Mouse (Mus musculus) stomach, postnatal 0 days (tissue): Measurements from ENCODE around the gene Exog. TPM values are rescaled to one million over a fixed set of nuclear protein-coding genes. Genes with fewer than 3 reads are reported as not detected.

Source experiments
- ATAC-seq: fragments of 200-750 bp; cut with Nextera tagmentation; 2 replicates; pipeline ENCODE4 v1.8.0; 2017; ENCODE audit not compliant: low FRiP score, low TSS enrichment
- DNase-seq: peaks from one replicate; pipeline ENCODE4 v3.0.0-alpha.2; 2016; ENCODE audit warnings: low spot score
- H3K27ac ChIP-seq: fragments of 300-500 bp; sonication (generic); replicated peaks from 2 replicates; pipeline ENCODE4 v1.5.1; 2014; ENCODE audit warnings: mild to moderate bottlenecking, control low read depth
- H3K27me3 ChIP-seq: fragments of 300-500 bp; sonication (generic); 2 replicates; pipeline ENCODE4 v1.6.1; 2014; ENCODE audit warnings: low read length; ENCODE audit not compliant: control insufficient read depth, insufficient read depth
- H3K36me3 ChIP-seq: fragments of 300-500 bp; sonication (generic); 2 replicates; pipeline ENCODE4 v1.6.1; 2014; ENCODE audit warnings: low read length, mixed read lengths; ENCODE audit not compliant: control insufficient read depth, insufficient read depth
- H3K4me1 ChIP-seq: fragments of 300-500 bp; sonication (generic); replicated peaks from 2 replicates; pipeline ENCODE4 v1.6.1; 2014; ENCODE audit warnings: antibody characterized with exemption; ENCODE audit not compliant: control insufficient read depth, insufficient read depth
- H3K4me2 ChIP-seq: fragments of 300-500 bp; sonication (generic); replicated peaks from 2 replicates; pipeline ENCODE4 v1.6.1; 2014; ENCODE audit warnings: low read depth, mild to moderate bottlenecking, control low read depth, moderate library complexity
- H3K4me3 ChIP-seq: fragments of 300-500 bp; sonication (generic); 2 replicates; pipeline ENCODE4 v1.5.1; 2014; ENCODE audit warnings: low read depth, low read length, control low read depth
- H3K9ac ChIP-seq: fragments of 300-500 bp; sonication (generic); 2 replicates; pipeline ENCODE4 v1.6.1; 2014; ENCODE audit warnings: mild to moderate bottlenecking, low read length, control low read depth, mixed read lengths
- H3K9me3 ChIP-seq: fragments of 300-500 bp; sonication (generic); 2 replicates; pipeline ENCODE4 v1.6.1; 2016; ENCODE audit warnings: low read length; ENCODE audit not compliant: control insufficient read depth
- CTCF ChIP-seq: IDR thresholded peaks from 2 replicates; pipeline ENCODE4 v1.5.1; 2016; ENCODE audit warnings: antibody characterized with exemption, low read depth, mild to moderate bottlenecking, moderate library complexity
- EP300 ChIP-seq: optimal IDR thresholded peaks from 2 replicates; pipeline ENCODE3; 2016; ENCODE audit warnings: antibody characterized with exemption
- WGBS: fragments of 180-500 bp; shearing (Covaris S2); extraction: QIAGEN DNeasy Blood & Tissue Kit; methylation state at CpG from one replicate; pipeline ENCODE4 v1.1.7; 2014; 5-methylcytosine and 5-hydroxymethylcytosine counted together
- polyA plus RNA-seq: library from polyadenylated mRNA; unstranded; fragments of >200 nt; fragmentation: Nextera tagmentation; extraction: Ambion mirVana; gene quantifications from 2 replicates; pipeline ENCODE4 v1.2.1, GENCODE M21; 2015

Gene Exog
- polyA plus RNA-seq, 1 experiment from 2014 or later: 8.5 TPM

GRCm38 (mm10) chr9:119498885-119499284, 54.1 kb downstream of the Exog start:
- no peak for TF ChIP-seq EP300
- no peak for TF ChIP-seq CTCF
- H3K4me2 ChIP-seq: no peak overlapping the region
- DNase-seq (no peak), ATAC-seq (no peak)
- H3K27ac ChIP-seq: no peak overlapping the region
- H3K4me1 ChIP-seq: no peaks in the 10 kb centered on the region
- H3K36me3 ChIP-seq: no peaks in the 10 kb centered on the region
- no peaks in the 10 kb centered on the region for H3K9me3 ChIP-seq
- H3K9ac ChIP-seq: no peak overlapping the region
- 72% methylated on average over 7 of the region's 7 CpGs for WGBS
- H3K27me3 ChIP-seq: no peaks in the 10 kb centered on the region
- no peak overlapping the region for H3K4me3 ChIP-seq

DNA sequence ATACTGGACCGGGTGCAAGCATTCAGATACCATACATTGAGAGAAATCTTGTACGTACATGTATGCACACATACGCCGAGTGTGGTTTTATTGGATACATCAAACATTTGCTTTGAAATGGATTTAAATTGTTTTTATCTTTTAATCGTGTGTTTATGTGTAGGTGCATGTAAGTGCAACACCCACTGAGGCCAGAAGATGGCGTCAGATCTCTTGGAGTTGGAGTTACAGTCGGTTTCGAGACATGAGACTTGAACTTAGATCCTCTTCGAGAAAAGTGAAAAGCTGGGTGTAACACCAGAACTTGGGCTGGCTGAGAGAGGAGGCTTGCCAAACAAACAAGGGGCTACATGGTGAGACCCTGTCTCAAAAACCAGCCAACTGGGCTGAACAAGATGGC, 58.9 kb downstream of the Exog start:
- TF ChIP-seq EP300 (no peak), CTCF (no peak; the same call in 1 of the 2 replicates)
- Histone ChIP-seq H3K4me1 (no peaks in the 10 kb centered on the region), H3K4me2 (no peak overlapping the region), H3K36me3 (no peaks in the 10 kb centered on the region), H3K9ac (no peak overlapping the region), H3K9me3 (no peaks in the 10 kb centered on the region), H3K4me3 (no peak overlapping the region), H3K27me3 (no peaks in the 10 kb centered on the region), H3K27ac (no peak overlapping the region)
- 92% methylated on average over 9 of the region's 9 CpGs for WGBS
- DNase-seq (no peak), ATAC-seq (no peak)

DNA sequence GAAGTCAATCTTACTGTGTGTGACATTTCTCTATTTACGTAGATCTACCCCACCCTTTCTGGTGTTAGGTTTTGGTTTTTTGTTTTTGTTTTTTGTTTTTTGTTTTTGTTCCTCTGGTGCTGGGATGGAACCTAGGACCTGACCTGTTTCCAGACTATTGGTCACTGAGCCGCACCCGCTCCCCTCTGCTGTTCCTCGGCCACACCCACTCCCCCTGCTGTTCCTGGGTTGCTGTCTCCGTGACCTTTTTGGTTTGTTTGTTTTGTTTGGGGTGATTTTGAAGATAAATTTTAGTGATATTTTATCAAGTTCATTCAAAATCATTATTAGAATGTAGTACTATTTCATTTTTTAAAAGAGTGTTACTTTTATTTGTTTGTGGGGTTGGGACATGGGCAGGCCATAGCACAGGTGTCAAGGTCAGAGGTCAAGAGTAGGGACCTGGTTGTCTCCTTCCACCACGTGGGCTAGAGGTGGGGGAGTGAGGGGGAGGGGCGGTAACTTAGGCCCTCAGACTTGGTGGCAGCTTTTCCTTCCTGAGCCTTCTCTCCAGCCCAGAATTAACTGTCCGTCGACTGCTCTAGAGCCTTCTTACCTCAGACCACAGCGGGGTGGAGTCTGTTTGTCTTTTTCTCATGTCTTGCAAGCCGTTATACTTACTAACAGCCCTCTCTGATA, 60.4 kb downstream of the Exog start:
- Histone ChIP-seq H3K27me3 (no peaks in the 10 kb centered on the region), H3K9ac (no peak overlapping the region), H3K4me1 (no peaks in the 10 kb centered on the region), H3K36me3 (no peaks in the 10 kb centered on the region), H3K4me2 (no peak overlapping the region), H3K4me3 (no peak overlapping the region), H3K9me3 (no peaks in the 10 kb centered on the region), H3K27ac (no peak overlapping the region)
- 51% methylated on average over 11 of the region's 11 CpGs for WGBS
- no peak for TF ChIP-seq EP300
- no peak for TF ChIP-seq CTCF
- DNase-seq (no peak), ATAC-seq (no peak)

GRCm38 (mm10) chr9:119510902-119511301, 66.2 kb downstream of the Exog start:
- no peak for TF ChIP-seq EP300
- TF ChIP-seq CTCF: no peak
- Histone ChIP-seq H3K27ac (no peak overlapping the region), H3K4me3 (no peak overlapping the region), H3K9me3 (no peaks in the 10 kb centered on the region), H3K4me1 (no peaks in the 10 kb centered on the region), H3K9ac (no peak overlapping the region), H3K4me2 (no peak overlapping the region), H3K36me3 (no peaks in the 10 kb centered on the region), H3K27me3 (no peaks in the 10 kb centered on the region)
- ATAC-seq (no peak), DNase-seq (no peak)
- 53% methylated on average over 6 of the region's 6 CpGs for WGBS

DNA sequence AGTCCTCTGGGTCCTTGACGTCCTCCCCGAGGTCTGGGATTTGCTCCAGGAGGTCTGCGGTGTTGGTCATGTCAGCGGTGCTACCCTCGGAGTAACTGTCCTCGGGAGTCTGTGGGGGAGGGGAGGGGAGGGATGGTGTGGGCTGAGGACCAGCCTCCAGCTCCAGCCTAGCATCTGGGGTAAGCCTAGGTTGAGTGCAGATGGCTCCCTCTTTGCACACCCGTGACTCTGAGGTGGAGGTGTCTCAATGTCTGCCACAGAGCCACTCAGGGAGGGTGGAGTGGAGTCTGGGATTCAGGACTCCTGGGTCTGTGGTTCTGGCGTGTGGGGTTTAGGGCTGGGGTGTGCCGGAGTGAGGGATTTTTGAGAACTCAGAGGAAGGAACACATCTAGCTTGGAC, 68.2 kb downstream of the Exog start:
- TF ChIP-seq CTCF: no peak
- no peak for TF ChIP-seq EP300
- Histone ChIP-seq H3K4me1 (no peaks in the 10 kb centered on the region), H3K27me3 (no peaks in the 10 kb centered on the region), H3K4me3 (no peak overlapping the region), H3K9me3 (no peaks in the 10 kb centered on the region), H3K9ac (no peak overlapping the region), H3K4me2 (no peak overlapping the region), H3K36me3 (no peaks in the 10 kb centered on the region), H3K27ac (no peak overlapping the region)
- ATAC-seq (no peak), DNase-seq (no peak)
- WGBS: 88% methylated on average over 8 of the region's 9 CpGs

- Histone ChIP-seq H3K4me2 (no peak overlapping the region), H3K27ac (no peak overlapping the region), H3K36me3 (no peaks in the 10 kb centered on the region), H3K4me1 (no peaks in the 10 kb centered on the region), H3K4me3 (no peak overlapping the region), H3K27me3 (no peaks in the 10 kb centered on the region), H3K9ac (no peak overlapping the region), H3K9me3 (no peaks in the 10 kb centered on the region)
- no peak for TF ChIP-seq CTCF
- no peak for TF ChIP-seq EP300
- DNase-seq (no peak), ATAC-seq (no peak)
- WGBS: 81% methylated on average over 8 of the region's 8 CpGs
These were observed 69.1 kb downstream of the Exog start for GRCm38 (mm10) chr9:119513816-119514215.
